Mouse (Mus musculus) forebrain, embryonic 10.5 days (tissue): ENCODE data around the gene Pdzd3. TPM values are rescaled to one million over a fixed set of nuclear protein-coding genes. Genes with fewer than 3 reads are reported as not detected.

ENCODE experiments used
- DNase-seq: peaks from one replicate; pipeline ENCODE4 v3.0.0-alpha.2; 2017; ENCODE audit warnings: low spot score; ENCODE audit errors: extremely low spot score
- H3K27ac ChIP-seq: fragments of 300-500 bp; sonication (generic); 2 replicates; pipeline ENCODE4 v1.5.1; 2016; ENCODE audit warnings: mild to moderate bottlenecking
- H3K27me3 ChIP-seq: fragments of 300-500 bp; sonication (generic); 2 replicates; pipeline ENCODE4 v1.6.1; 2016; ENCODE audit warnings: mild to moderate bottlenecking; ENCODE audit not compliant: poor library complexity, severe bottlenecking
- H3K36me3 ChIP-seq: fragments of 300-500 bp; sonication (generic); replicated peaks from 2 replicates; pipeline ENCODE4 v1.6.1; 2016; ENCODE audit warnings: mild to moderate bottlenecking, moderate library complexity
- H3K4me1 ChIP-seq: fragments of 300-500 bp; sonication (generic); 2 replicates; pipeline ENCODE4 v1.6.1; 2016
- H3K4me3 ChIP-seq: fragments of 300-500 bp; sonication (generic); 2 replicates; pipeline ENCODE4 v1.5.1; 2016; ENCODE audit warnings: mild to moderate bottlenecking, moderate library complexity
- H3K9me3 ChIP-seq: fragments of 300-500 bp; sonication (generic); 2 replicates; pipeline ENCODE4 v1.6.1; 2016; ENCODE audit warnings: mild to moderate bottlenecking, moderate library complexity
- WGBS: fragments of 180-500 bp; shearing (Covaris S2); methylation state at CpG from one replicate; pipeline ENCODE4 v1.1.7; 2016; 5-methylcytosine and 5-hydroxymethylcytosine counted together
- polyA plus RNA-seq: library from polyadenylated mRNA; unstranded; fragments of >200 nt; fragmentation: Nextera tagmentation; extraction: Ambion mirVana; gene quantifications from 2 replicates; pipeline ENCODE4 v1.2.1, GENCODE M21; 2016

Pdzd3 gene
- polyA plus RNA-seq, 1 experiment from 2014 or later, result 0.06 TPM

GRCm38 (mm10) chr9:44268027-44268360 is 16.7 kb upstream of the Pdzd3 start:
- 6% methylated on average over 28 of the region's 28 CpGs for WGBS
- H3K4me1 ChIP-seq, result peaks cover 21% of the 10 kb centered on the region
- H3K27ac ChIP-seq, result peak overlapping the region; percentile 88
- no peaks in the 10 kb centered on the region for H3K36me3 ChIP-seq
- peak overlapping the region; percentile 63 for H3K4me3 ChIP-seq
- H3K27me3 ChIP-seq, result peaks cover 16% of the 10 kb centered on the region
- DNase-seq, result peak; percentile 75
- H3K9me3 ChIP-seq, result no peaks in the 10 kb centered on the region

GRCm38 (mm10) chr9:44267319-44268026 is 16.2 kb upstream of the Pdzd3 start:
- DNase-seq, result peak; percentile 27
- Histone ChIP-seq H3K4me1 (peaks cover 21% of the 10 kb centered on the region), H3K27ac (peak overlapping the region; percentile 88), H3K9me3 (no peaks in the 10 kb centered on the region), H3K4me3 (peak overlapping the region; percentile 63), H3K36me3 (no peaks in the 10 kb centered on the region), H3K27me3 (peaks cover 16% of the 10 kb centered on the region)
- 9% methylated on average over 23 of the region's 23 CpGs for WGBS

GRCm38 (mm10) chr9:44266478-44267226 is 15.4 kb upstream of the Pdzd3 start:
- no peaks in the 10 kb centered on the region for H3K36me3 ChIP-seq
- no peak overlapping the region; the same call in 1 of the 2 replicates for H3K4me3 ChIP-seq
- DNase-seq, result no peak
- H3K27ac ChIP-seq, result peak overlapping the region; percentile 88; the same call in 1 of the 2 replicates
- no peaks in the 10 kb centered on the region for H3K9me3 ChIP-seq
- H3K27me3 ChIP-seq, result peaks cover 16% of the 10 kb centered on the region
- H3K4me1 ChIP-seq, result peaks cover 21% of the 10 kb centered on the region
- WGBS, result 76% methylated on average over 8 of the region's 8 CpGs

- no peaks in the 10 kb centered on the region for H3K36me3 ChIP-seq
- no peak overlapping the region for H3K4me3 ChIP-seq
- H3K27ac ChIP-seq, result no peak overlapping the region
- 88% methylated on average over 14 of the region's 14 CpGs for WGBS
- DNase-seq, result no peak
- no peaks in the 10 kb centered on the region for H3K9me3 ChIP-seq
- peaks cover 4% of the 10 kb centered on the region for H3K27me3 ChIP-seq
- H3K4me1 ChIP-seq, result peaks cover 9% of the 10 kb centered on the region; the same call in 1 of the 2 replicates
These were observed 10.1 kb upstream of the Pdzd3 start for GRCm38 (mm10) chr9:44261388-44261787.

GRCm38 (mm10) chr9:44259014-44259413 is 7.7 kb upstream of the Pdzd3 start:
- Histone ChIP-seq H3K36me3 (no peaks in the 10 kb centered on the region), H3K4me1 (peaks cover 26% of the 10 kb centered on the region), H3K9me3 (no peaks in the 10 kb centered on the region), H3K27me3 (no peaks in the 10 kb centered on the region; the same call in 1 of the 2 replicates), H3K4me3 (no peak overlapping the region), H3K27ac (no peak overlapping the region)
- DNase-seq, result no peak
- WGBS, result 86% methylated on average over 10 of the region's 10 CpGs

GRCm38 (mm10) chr9:44256213-44256612 is 4.9 kb upstream of the Pdzd3 start:
- no peak for DNase-seq
- H3K27ac ChIP-seq, result peak overlapping the region; percentile 71
- H3K9me3 ChIP-seq, result no peaks in the 10 kb centered on the region
- no peaks in the 10 kb centered on the region for H3K36me3 ChIP-seq
- 85% methylated on average over 8 of the region's 8 CpGs for WGBS
- H3K4me3 ChIP-seq, result no peak overlapping the region
- peaks cover 9% of the 10 kb centered on the region for H3K27me3 ChIP-seq
- H3K4me1 ChIP-seq, result peaks cover 42% of the 10 kb centered on the region

GRCm38 (mm10) chr9:44255136-44255521 is 3.9 kb upstream of the Pdzd3 start:
- Histone ChIP-seq H3K27me3 (peaks cover 11% of the 10 kb centered on the region), H3K36me3 (no peaks in the 10 kb centered on the region), H3K9me3 (no peaks in the 10 kb centered on the region), H3K4me1 (peaks cover 51% of the 10 kb centered on the region), H3K27ac (peak overlapping the region; percentile 71), H3K4me3 (no peak overlapping the region)
- no peak for DNase-seq
- 65% methylated on average over 6 of the region's 6 CpGs for WGBS

GRCm38 (mm10) chr9:44254508-44255135 is 3.4 kb upstream of the Pdzd3 start:
- DNase-seq, result peak; percentile 33
- WGBS, result 5% methylated on average over 5 of the region's 5 CpGs
- H3K9me3 ChIP-seq, result no peaks in the 10 kb centered on the region
- H3K36me3 ChIP-seq, result no peaks in the 10 kb centered on the region
- peak overlapping the region; percentile 21; the same call in 1 of the 2 replicates for H3K4me3 ChIP-seq
- H3K27me3 ChIP-seq, result peaks cover 16% of the 10 kb centered on the region
- peaks cover 57% of the 10 kb centered on the region for H3K4me1 ChIP-seq
- peak overlapping the region; percentile 71 for H3K27ac ChIP-seq

GRCm38 (mm10) chr9:44253441-44253840 is 2.2 kb upstream of the Pdzd3 start:
- no peaks in the 10 kb centered on the region for H3K9me3 ChIP-seq
- no peak overlapping the region; the same call in 1 of the 2 replicates for H3K4me3 ChIP-seq
- no peak for DNase-seq
- H3K36me3 ChIP-seq, result no peaks in the 10 kb centered on the region
- WGBS, result 79% methylated on average over 6 of the region's 6 CpGs
- H3K4me1 ChIP-seq, result peaks cover 62% of the 10 kb centered on the region
- peaks cover 26% of the 10 kb centered on the region for H3K27me3 ChIP-seq
- H3K27ac ChIP-seq, result peak overlapping the region; percentile 71

- no peak overlapping the region for H3K27ac ChIP-seq
- no peak overlapping the region for H3K4me3 ChIP-seq
- DNase-seq, result no peak
- 56% methylated on average over 4 of the region's 4 CpGs for WGBS
- H3K9me3 ChIP-seq, result no peaks in the 10 kb centered on the region
- no peaks in the 10 kb centered on the region for H3K36me3 ChIP-seq
- peaks cover 50% of the 10 kb centered on the region for H3K4me1 ChIP-seq
- peaks cover 26% of the 10 kb centered on the region for H3K27me3 ChIP-seq
These were observed 826 bp downstream of the Pdzd3 start for GRCm38 (mm10) chr9:44250445-44250844.

- WGBS, result 49% methylated on average over 26 of the region's 26 CpGs
- peak; percentile 45 for DNase-seq
- H3K36me3 ChIP-seq, result no peaks in the 10 kb centered on the region
- H3K27me3 ChIP-seq, result peaks cover 26% of the 10 kb centered on the region
- no peak overlapping the region for H3K4me3 ChIP-seq
- H3K4me1 ChIP-seq, result peaks cover 41% of the 10 kb centered on the region
- peak overlapping the region; percentile 8; the same call in 1 of the 2 replicates for H3K27ac ChIP-seq
- no peaks in the 10 kb centered on the region for H3K9me3 ChIP-seq
These were observed 1.8 kb downstream of the Pdzd3 start for GRCm38 (mm10) chr9:44249181-44250146.

GRCm38 (mm10) chr9:44247907-44248306 is 3.4 kb downstream of the Pdzd3 start:
- peaks cover 25% of the 10 kb centered on the region for H3K4me1 ChIP-seq
- no peaks in the 10 kb centered on the region for H3K9me3 ChIP-seq
- peaks cover 21% of the 10 kb centered on the region for H3K27me3 ChIP-seq
- WGBS, result 89% methylated on average over 6 of the region's 6 CpGs
- no peak overlapping the region for H3K27ac ChIP-seq
- no peak overlapping the region for H3K4me3 ChIP-seq
- no peak for DNase-seq
- no peaks in the 10 kb centered on the region for H3K36me3 ChIP-seq
